In genomic region chr13:10235391-10236169, GRCm38 (mm10) we compare ENCODE assay signal across 21 mouse cellular contexts.
DNase-seq lines count a peak whose midpoint lies in the region; ATAC-seq and TF ChIP-seq lines count a peak whose summit lies in the region.
"Had no signal": no experiment of that assay in that cellular context is flagged by ENCODE, and none has a peak within 500 bp of the region (broad histone marks: within the 10 kb centered on the region; RNA-seq: fewer than 3 reads in every experiment).

No protein-coding gene starts in this region.

- no peak overlapping the region for H3K9ac ChIP-seq in hindbrain, postnatal 0 days (replicated peaks; ENCODE audit: low read length)
- no peak overlapping the region for H3K9ac ChIP-seq in hindbrain, embryonic 13.5 days
- H3K9ac ChIP-seq: forebrain, postnatal 0 days; liver, embryonic 14.5 days; lung, embryonic 15.5 days had no signal

- 62% methylated on average over 5 of the region's 5 CpGs for WGBS in hindbrain, postnatal 0 days
- WGBS in hindbrain, embryonic 13.5 days = 86% methylated on average over 5 of the region's 5 CpGs

- ATAC-seq in hindbrain, postnatal 0 days = peak; percentile 49; the same call in 1 of the 2 replicates
- no peak for ATAC-seq in hindbrain, embryonic 13.5 days (ENCODE audit: low FRiP score)
- ATAC-seq in activated CD4-positive, CD25-positive, alpha-beta regulatory T cell, adult 4 months = no peak
- ATAC-seq: hindbrain, embryonic 16.5 days; intestine, postnatal 0 days had no signal

- no peaks in the 10 kb centered on the region for H3K4me1 ChIP-seq in hindbrain, postnatal 0 days (ENCODE audit: insufficient read depth, low read length)
- H3K4me1 ChIP-seq in hindbrain, embryonic 13.5 days (replicated peaks) = no peaks in the 10 kb centered on the region
- H3K4me1 ChIP-seq: forebrain, embryonic 10.5 days; lung, embryonic 15.5 days; midbrain, embryonic 10.5 days had no signal

- no peak for TF ChIP-seq CTCF in hindbrain, postnatal 0 days (IDR thresholded peaks at IDR 0.05; ENCODE audit: low read depth)
- no peak for TF ChIP-seq CTCF in left cerebral cortex, adult 2 months (IDR thresholded peaks at IDR 0.05)

- no peak overlapping the region for H3K4me3 ChIP-seq in hindbrain, postnatal 0 days (ENCODE audit: low read length)
- no peak overlapping the region for H3K4me3 ChIP-seq in hindbrain, embryonic 13.5 days
- no peak overlapping the region for H3K4me3 ChIP-seq in left cerebral cortex, adult 2 months
- H3K4me3 ChIP-seq: forebrain, embryonic 10.5 days; lung, embryonic 15.5 days; midbrain, embryonic 10.5 days had no signal

- intact Hi-C loops in left cerebral cortex, adult 2 months (cut with DNase I) = loop anchor here (5.0 kb wide), 2 partner anchors 38 to 122 kb away; no protein-coding TSS in a partner anchor
- intact Hi-C loops in left cerebral cortex, postnatal 10 days (cut with DNase I) = no loop called here

- no peaks in the 10 kb centered on the region for H3K27me3 ChIP-seq in hindbrain, postnatal 0 days (ENCODE audit: insufficient read depth, low read length)
- no peaks in the 10 kb centered on the region for H3K27me3 ChIP-seq in hindbrain, embryonic 13.5 days
- H3K27me3 ChIP-seq: lung, embryonic 15.5 days had no signal

- peak; percentile 28 for DNase-seq in hindbrain, postnatal 0 days (ENCODE audit: low spot score)
- DNase-seq in left cerebral cortex, adult 2 months (ENCODE audit: extremely low spot score in 1 of 2, low spot score in 2 of 2) = no peak
- no peak for DNase-seq in left cerebral cortex, postnatal 10 days (ENCODE audit: extremely low spot score in 1 of 2, low spot score in 2 of 2)
- DNase-seq in cerebellum, postnatal 10 days = peak; percentile 75 to 88
- peak; percentile 9 to 28 for DNase-seq in cerebellum, postnatal 36 days
- DNase-seq: adrenal gland, adult 2 months; gastrocnemius, postnatal 10 days; heart, adult 18-20 months; heart, postnatal 36 days; spleen, adult 18-20 months; thymus, postnatal 4 days had no signal

- H3K36me3 ChIP-seq in hindbrain, postnatal 0 days (ENCODE audit: insufficient read depth, low read length) = no peaks in the 10 kb centered on the region
- H3K36me3 ChIP-seq in hindbrain, embryonic 13.5 days = no peaks in the 10 kb centered on the region
- H3K36me3 ChIP-seq: forebrain, embryonic 10.5 days; lung, embryonic 15.5 days; midbrain, embryonic 10.5 days had no signal

- no peak overlapping the region for H3K27ac ChIP-seq in hindbrain, postnatal 0 days
- no peak overlapping the region for H3K27ac ChIP-seq in hindbrain, embryonic 13.5 days
- H3K27ac ChIP-seq in left cerebral cortex, adult 2 months = peak overlapping the region; percentile 87
- H3K27ac ChIP-seq: forebrain, embryonic 10.5 days; liver, embryonic 14.5 days; lung, embryonic 15.5 days; macrophage; midbrain, embryonic 10.5 days had no signal

- H3K9me3 ChIP-seq in hindbrain, postnatal 0 days (ENCODE audit: low read length) = no peaks in the 10 kb centered on the region
- H3K9me3 ChIP-seq in hindbrain, embryonic 13.5 days = no peaks in the 10 kb centered on the region
- H3K9me3 ChIP-seq: forebrain, embryonic 10.5 days; lung, embryonic 15.5 days; midbrain, embryonic 10.5 days had no signal

- no peak overlapping the region for H3K4me2 ChIP-seq in hindbrain, postnatal 0 days (ENCODE audit: low read depth, low read length)
- H3K4me2 ChIP-seq in hindbrain, embryonic 13.5 days = no peak overlapping the region
- H3K4me2 ChIP-seq: lung, embryonic 15.5 days had no signal

Comparison
In these comparisons a context has a peak if more than half of its experiments do, and no peak if none do; other contexts are left out.
1. DNase-seq: peak in hindbrain, postnatal 0 days (single experiment), cerebellum, postnatal 10 days (2 of 2) and cerebellum, postnatal 36 days (2 of 2); none in left cerebral cortex, adult 2 months (0 of 2) and left cerebral cortex, postnatal 10 days (0 of 2).